Mouse (Mus musculus) testis, postnatal 10 days (tissue): Measurements from ENCODE around the gene Urod.
A peak's percentile ranks its signal among the peaks of the same experiment; 100 is the strongest.

Experiments used
- DNase-seq: peaks from one replicate; pipeline ENCODE4 v3.0.0; 2021; ENCODE audit warnings: low spot score

Gene Urod

DNA sequence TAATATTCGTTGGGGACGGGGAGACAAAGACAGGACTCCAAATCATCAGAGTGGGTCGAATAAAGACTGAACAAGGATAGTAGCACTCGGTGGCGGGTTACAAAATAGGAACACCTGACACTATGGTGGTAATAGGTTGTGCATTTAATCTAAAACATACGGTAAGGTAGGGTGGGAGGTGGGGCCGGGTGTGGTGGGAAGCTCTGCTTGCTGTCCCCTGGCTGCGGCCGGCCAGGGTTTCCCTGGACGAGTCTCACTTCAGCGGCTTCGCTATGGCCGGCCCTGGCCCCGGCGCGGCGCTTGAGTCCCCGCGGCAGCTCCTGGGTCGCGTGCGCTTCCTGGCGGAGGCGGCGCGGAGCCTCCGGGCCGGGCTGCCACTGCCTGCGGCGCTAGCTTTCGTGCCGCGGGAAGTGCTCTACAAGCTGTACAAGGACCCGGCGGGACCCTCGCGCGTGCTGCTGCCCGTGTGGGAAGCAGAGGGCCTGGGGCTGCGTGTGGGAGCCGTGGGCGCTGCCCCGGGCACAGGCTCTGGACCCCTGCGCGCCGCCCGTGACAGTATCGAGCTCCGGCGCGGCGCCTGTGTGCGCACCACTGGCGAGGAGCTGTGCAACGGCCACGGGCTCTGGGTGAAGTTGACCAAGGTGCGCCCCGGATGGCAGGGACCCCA is 1.1 kb upstream of the Urod start, which contains the start of gene Hectd3:
Hectd3 (plus strand) TSS at position 187 of the 667 bp plus-strand sequence.
- peak; percentile 69 for DNase-seq

DNA sequence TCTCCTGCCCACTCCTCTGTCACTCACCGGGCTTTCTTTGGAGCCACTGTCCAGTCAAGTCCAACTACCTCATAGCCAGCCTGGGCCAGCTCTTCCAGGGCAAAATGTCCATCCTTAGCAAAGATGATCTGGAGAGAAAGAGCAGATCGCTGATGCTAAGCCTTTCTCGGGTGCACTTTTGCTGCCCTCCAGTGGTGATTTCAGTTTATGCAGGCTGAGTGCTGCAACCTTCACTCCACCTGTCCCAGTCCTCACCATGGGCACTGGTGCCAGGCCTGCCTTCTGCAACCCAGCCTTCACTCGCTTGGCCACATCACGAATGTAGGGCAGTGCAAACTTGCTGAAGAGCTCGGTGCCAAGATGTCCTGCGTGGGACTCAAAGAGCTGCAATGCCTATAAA is 2.8 kb downstream of the Urod start:
- DNase-seq, result peak; percentile 87

DNA sequence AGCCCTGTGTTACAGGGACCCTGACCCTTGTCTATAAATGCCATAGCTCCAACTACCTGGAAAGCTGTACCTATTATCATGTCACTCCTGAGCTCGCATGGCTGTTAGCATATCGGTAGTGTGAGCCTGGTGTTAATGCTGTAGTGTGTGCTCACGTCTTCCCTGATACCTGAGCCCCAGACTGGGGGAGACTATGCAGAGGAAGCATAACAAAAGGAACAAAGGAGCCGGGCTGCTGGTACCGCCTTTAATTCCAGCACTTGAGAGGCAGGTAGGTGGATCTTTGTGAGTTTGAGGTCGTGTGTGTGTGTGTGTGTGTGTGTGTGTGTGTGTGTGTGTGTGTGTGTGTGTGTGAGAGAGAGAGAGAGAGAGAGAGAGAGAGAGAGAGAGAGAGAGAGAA is 4.5 kb downstream of the Urod start:
- DNase-seq, result no peak

- no peak for DNase-seq
Observed at GRCm38 (mm10) chr4:116987122-116987456, 7.1 kb downstream of the Urod start.

DNA sequence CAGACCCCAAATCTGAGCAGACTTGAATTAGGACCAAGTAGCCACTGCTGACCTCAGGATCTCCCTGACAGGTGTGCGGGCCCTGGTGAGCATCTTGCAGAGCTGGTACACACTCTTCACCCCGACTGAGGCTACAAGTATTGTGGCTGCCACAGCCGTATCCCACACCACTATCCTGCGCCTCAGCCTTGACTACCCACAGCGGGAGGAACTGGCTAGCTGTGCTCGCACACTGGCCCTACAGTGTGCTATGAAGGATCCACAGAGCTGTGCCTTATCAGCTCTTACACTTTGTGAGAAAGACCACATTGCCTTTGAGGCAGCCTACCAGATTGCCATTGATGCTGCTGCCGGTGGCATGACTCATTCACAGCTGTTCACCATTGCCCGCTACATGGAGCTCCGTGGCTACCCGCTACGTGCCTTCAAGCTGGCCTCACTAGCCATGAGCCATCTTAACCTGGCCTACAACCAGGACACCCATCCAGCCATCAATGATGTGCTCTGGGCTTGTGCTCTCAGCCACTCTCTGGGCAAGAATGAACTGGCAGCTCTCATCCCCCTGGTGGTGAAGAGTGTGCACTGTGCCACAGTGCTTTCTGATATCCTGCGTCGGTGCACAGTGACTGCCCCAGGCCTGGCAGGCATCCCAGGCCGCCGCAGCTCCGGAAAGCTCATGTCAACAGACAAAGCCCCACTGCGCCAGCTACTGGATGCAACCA is 7.7 kb downstream of the Urod start:
- DNase-seq, result peak; percentile 84

GRCm38 (mm10) chr4:116985681-116986080 is 8.5 kb downstream of the Urod start:
- no peak for DNase-seq

DNA sequence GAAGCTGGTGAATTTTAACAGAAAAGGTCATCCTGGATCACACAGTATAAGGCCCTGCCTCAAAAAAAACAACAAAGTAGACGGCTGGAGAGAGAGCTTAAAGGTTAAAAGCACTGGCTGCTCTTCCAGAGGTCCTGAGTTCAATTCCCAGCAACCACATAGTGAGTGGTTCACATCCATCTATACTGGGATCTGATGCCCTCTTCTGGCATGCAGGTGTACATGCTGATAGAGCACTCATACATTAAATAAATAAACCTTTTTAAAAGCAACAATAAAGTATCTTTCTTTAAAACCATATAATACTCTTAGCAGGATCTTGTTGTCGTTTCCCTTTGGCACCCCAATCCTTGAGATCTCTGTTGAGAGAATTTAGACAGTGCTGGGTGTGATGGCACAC is 17.7 kb downstream of the Urod start:
- DNase-seq, result no peak

DNA sequence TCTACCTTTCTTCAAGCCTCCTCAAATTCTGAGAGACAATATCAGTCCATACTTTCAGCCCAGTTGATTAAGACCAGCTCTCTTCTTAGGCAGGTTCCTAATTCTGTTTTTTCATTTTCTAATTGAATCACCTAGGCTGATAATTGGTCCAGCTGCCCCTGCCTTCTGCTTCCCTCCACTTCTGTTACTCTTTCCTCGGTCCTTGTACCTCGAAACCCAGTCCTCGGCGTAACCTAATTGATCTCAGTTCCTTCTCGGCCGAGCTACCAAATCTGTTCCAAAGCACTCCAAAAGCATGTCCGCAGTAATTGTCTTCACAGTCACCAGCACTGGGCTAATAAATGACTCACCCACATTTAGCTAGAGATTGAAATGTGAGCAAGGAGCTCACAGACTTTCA is 39.3 kb downstream of the Urod start:
- DNase-seq, result no peak

- no peak for DNase-seq
Observed at GRCm38 (mm10) chr4:116951642-116952041, 42.6 kb downstream of the Urod start.

GRCm38 (mm10) chr4:116944055-116944454 is 50.2 kb downstream of the Urod start:
- DNase-seq, result no peak

- DNase-seq, result no peak
Observed at GRCm38 (mm10) chr4:116942695-116943094, 51.5 kb downstream of the Urod start.
